Mouse (Mus musculus) left cerebral cortex, postnatal 14 days (tissue): ENCODE data around the gene Speer4f1. TPM values are rescaled to one million over a fixed set of nuclear protein-coding genes. Genes with fewer than 3 reads are reported as not detected.
"Not testable (repeated sequence)": the region's sequence is repeated elsewhere in the genome, so short reads cannot be mapped to it uniquely, and the experiment has no call there.

Experiments
- DNase-seq, 2 experiments: peaks; one replicate each; pipeline ENCODE4 v3.0.0; 2021 to 2022; ENCODE audit warnings: low spot score in 2 of 2, mixed read lengths in 1 of 2
- intact Hi-C: fragments of 180-260 bp; cut with DNase I; formaldehyde crosslinking; loops from one replicate; pipeline ENCODE4 v1.15.1; 2025
- long read RNA-seq, 2 experiments: library from polyadenylated mRNA; stranded (forward); transcript quantifications; one replicate each; pipeline ENCODE4 v2.0.0; 2021
- total RNA-seq, 2 experiments: library from RNA; stranded (reverse); gene quantifications; 2 replicates each; pipeline ENCODE4 v1.2.3; 2021

Gene Speer4f1
- total RNA-seq = not detected
- long read RNA-seq, experiment 1 = 0 reads
- long read RNA-seq, experiment 2 = 0 reads

- intact Hi-C loops, DNase-seq: not testable (repeated sequence)
These were observed at the start of gene Speer4f1 for GRCm38 (mm10) chr5:17475798-17476197. TSS of gene Speer4f1 (plus strand) at chr5:17476098.

- intact Hi-C loops = no loop called here
- DNase-seq = no peak
These were observed 49.0 kb upstream of the Speer4f1 start for GRCm38 (mm10) chr5:17426930-17427329.

DNA sequence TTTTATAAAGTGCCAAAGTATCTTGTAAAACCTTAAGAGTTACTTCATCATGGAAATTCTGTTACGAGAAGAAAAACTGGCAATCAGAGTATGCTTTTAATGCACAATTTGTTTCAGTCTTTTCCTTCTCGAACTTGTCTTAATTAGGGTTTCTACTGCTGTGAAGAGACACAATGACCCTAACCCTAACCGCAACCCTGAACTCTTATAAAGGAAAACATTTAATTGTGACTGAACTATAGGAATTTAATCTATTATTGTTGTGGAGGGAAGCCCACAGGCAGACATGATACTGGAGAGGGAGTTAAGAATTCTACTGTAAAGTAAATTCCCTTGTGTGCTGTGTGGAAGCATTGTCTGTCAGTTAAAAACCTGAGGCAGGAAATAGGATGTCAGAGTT, 41.2 kb upstream of the Speer4f1 start:
- intact Hi-C loops = no loop called here
- no peak for DNase-seq

GRCm38 (mm10) chr5:17436209-17436608, 39.7 kb upstream of the Speer4f1 start:
- no peak for DNase-seq
- intact Hi-C loops = no loop called here

DNA sequence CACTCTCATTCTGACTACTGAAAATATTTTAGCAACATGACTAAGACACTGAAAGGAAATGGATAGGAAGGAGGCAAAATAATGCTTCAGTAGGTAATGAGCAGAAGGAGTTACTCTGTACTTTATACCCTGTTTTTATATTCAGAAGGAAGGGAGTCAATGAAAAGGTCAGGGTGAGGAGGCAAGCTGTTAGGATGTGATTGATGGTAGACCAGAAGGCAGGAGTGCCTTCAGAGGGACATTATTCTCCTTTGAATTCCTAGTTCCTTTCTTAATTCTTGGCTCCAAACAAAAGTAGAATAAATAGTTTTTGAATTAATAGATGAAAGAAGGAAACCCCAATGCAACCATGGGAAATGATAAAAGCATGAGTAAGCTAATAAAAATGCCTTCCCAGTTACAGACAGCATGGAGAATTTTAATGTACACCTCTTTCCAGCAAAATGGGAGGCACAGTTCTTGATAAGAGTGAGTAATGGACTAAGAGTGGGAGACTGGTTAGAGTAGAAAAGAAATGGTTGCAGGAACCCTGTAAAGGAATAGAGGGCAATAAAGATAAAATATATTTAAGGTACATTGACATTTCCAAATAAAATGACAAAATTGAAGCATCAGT, 36.3 kb upstream of the Speer4f1 start:
- intact Hi-C loops = no loop called here
- DNase-seq = no peak

DNA sequence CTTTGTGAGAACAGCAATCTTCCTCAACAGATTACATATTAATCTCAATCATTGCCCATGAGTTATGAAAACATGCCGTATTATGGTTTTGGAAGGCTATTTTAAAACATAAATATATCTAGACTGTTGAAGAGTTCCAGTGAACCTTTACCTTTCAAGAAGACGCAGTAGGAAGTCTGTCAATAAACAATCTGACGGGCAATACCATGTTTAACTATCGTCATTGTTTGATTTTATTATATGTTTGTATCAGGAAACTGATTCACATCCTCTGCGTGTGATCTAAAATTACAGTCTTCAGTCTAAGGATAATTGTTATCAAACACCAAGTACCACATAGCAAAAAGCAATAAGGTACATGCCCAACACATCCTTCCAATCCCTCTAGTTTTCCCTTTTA, 21.8 kb upstream of the Speer4f1 start:
- intact Hi-C loops = no loop called here
- no peak for DNase-seq

- intact Hi-C loops = no loop called here
- no peak for DNase-seq
These were observed 20.8 kb upstream of the Speer4f1 start for GRCm38 (mm10) chr5:17454952-17455586.

GRCm38 (mm10) chr5:17456671-17457070, 19.2 kb upstream of the Speer4f1 start:
- DNase-seq = no peak
- intact Hi-C loops = no loop called here

GRCm38 (mm10) chr5:17468120-17468519, 7.8 kb upstream of the Speer4f1 start:
- intact Hi-C loops, DNase-seq: not testable (repeated sequence)

DNA sequence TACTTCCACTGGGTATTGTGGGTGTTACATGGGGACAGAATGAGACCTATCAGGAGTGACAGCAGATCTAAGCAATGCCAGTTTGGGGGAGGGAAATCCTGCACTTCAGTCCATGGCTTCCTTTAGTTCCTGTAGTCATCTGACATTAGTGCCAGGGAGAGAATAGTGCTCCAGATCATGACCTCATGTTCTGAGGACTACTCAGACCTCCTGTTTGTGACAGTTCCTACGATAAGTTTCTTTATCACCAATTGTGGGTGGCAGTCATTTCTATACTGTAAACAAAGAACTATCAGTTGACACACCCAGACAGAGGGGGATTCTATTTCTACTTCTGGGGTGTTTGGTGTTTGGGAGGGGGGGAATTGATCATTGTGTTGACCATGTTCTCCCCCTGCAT, 578 bp downstream of the Speer4f1 start:
- intact Hi-C loops = no loop called here

GRCm38 (mm10) chr5:17489894-17490293, 14.0 kb downstream of the Speer4f1 start:
- intact Hi-C loops = no loop called here
- DNase-seq = no peak

More for the DNA sequence above, 578 bp downstream of the Speer4f1 start:
- DNase-seq = no peak

DNA sequence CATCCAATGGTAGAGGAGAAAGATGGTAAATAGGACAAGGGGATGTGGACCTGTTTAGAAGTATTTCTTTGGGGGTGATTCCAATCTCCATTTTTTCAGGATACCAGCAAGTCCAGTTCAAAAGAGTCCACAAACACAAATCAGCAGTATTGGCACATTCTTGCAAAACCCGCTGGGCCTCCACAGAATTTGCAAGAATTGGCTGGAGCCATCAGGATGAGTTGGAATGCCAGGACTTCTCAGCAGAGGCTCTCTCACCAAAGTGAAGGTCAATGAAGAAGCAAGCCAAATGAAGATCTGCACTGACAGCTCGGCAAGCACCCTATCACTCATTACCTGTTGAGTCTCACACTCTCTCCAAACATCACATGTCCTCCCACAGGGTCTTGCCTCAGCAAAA, 19.7 kb downstream of the Speer4f1 start:
- DNase-seq = no peak
- intact Hi-C loops = no loop called here

DNA sequence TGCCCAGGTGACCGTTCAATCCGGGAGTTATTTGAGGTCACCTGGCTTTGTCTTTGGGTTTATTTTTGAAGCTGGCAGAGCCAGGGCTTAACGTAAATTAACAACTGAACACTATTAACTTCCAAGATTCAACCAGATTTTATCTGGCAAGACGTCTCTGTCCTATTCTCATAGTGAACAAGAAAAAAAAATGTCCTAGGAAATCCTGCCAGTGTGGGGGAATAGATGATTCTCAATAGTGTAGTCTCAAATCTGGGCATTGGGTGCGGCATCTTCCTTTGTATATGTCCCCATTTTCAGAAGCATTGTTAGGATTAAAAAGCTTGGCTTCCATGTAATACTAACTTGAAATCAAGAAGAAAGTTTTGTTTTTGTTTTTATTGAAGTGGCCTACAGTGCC, 20.8 kb downstream of the Speer4f1 start:
- intact Hi-C loops = no loop called here
- DNase-seq = no peak

GRCm38 (mm10) chr5:17499873-17500329, 24.0 kb downstream of the Speer4f1 start:
- intact Hi-C loops = no loop called here
- DNase-seq = peak in 1 of 2 experiments; percentile 7

DNA sequence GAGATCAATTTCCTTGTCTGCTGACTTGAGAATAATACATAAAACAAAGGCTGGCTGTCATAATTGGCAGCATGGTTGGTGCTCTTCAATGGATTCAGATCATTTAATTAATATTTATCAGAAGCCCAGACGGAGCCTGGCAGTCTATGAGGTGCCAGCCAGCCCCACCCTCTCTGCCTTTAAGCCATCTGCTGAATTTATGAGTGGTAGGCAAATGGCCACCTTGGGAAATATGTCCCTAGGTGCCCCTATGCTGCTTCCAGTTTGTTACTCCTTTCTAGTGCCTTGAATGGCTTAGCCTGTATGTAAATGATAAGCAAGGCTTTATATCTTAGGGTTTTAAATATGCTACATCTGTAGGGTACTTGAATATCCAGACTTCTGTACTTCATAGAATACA, 25.0 kb downstream of the Speer4f1 start:
- intact Hi-C loops = no loop called here
- no peak for DNase-seq

DNA sequence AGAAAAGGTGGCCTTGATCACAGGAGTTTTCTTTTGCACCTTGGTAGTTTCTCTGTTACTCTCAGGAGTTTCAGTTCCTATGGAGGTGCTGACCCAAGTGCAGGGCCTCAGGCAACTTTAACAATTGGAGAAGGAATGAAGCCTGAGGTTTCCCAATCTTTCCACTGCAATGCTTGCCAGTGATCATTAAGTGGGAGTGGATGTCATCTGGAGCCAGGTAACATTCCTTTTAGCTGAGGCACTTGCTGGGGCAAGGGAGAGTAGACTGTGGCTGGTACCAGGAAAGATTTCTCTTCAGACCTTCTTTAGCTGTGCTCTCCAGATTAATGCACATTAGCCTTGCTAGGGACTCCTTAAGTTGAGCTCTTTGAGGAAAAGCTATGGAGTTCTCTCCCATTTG, 29.6 kb downstream of the Speer4f1 start:
- DNase-seq = no peak
- intact Hi-C loops = no loop called here

DNA sequence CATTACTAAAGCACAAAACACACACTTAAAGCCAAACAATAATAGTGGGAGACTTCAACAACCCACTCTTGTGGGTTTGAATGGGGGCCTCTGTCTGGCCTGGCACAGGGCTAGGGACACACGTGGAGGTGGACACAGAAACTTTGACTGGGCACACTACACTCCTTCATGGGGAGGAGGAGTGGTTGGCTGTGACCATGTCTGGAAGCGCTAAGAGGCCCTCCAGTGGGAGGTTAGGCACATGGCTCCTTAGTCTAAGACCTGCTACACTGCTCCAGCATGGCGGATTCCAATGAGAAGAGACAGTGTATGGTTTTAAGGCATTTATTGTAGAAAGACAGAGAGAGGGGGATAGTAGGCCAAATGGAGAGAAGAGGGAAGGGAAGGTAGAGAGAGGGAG, 32.1 kb downstream of the Speer4f1 start:
- intact Hi-C loops = no loop called here
- DNase-seq = no peak
